Mouse (Mus musculus) G1E (cell line): ENCODE data around the gene Kcnn4. TPM values are rescaled to one million over a fixed set of nuclear protein-coding genes. Genes with fewer than 3 reads are reported as not detected.

Experiments
- ATAC-seq: 2 replicates; pipeline ENCODE4 v1.8.0; 2016; ENCODE audit warnings: mild to moderate bottlenecking; ENCODE audit not compliant: insufficient number of reproducible peaks, poor library complexity, low FRiP score, severe bottlenecking; ENCODE audit errors: extremely low read depth
- DNase-seq: peaks from one replicate; pipeline ENCODE4 v3.0.0; 2012; ENCODE audit warnings: low spot score
- H3K27me3 ChIP-seq: 2 replicates; pipeline ENCODE4 v1.6.1; 2012; ENCODE audit warnings: mild to moderate bottlenecking, low read length, inconsistent platforms; ENCODE audit not compliant: insufficient read depth
- H3K36me3 ChIP-seq: replicated peaks from 2 replicates; pipeline ENCODE3; 2012; ENCODE audit warnings: mild to moderate bottlenecking, inconsistent platforms
- H3K4me1 ChIP-seq: 2 replicates; pipeline ENCODE4 v1.6.1; 2012; ENCODE audit warnings: low read depth, low read length, inconsistent platforms, mixed read lengths; ENCODE audit not compliant: insufficient read depth
- H3K4me3 ChIP-seq: 2 replicates; pipeline ENCODE4 v1.5.1; 2012; ENCODE audit warnings: low read depth, mild to moderate bottlenecking, inconsistent platforms, low read length, moderate library complexity, mixed read lengths
- H3K9me3 ChIP-seq: replicated peaks from 2 replicates; pipeline ENCODE4 v1.6.1; 2012; ENCODE audit warnings: inconsistent platforms
- CTCF ChIP-seq: IDR thresholded peaks from 2 replicates; pipeline ENCODE4 v1.5.1; 2012; ENCODE audit warnings: low read depth, low read length, inconsistent platforms, mixed read lengths
- GATA1 ChIP-seq: IDR thresholded peaks from 2 replicates; pipeline ENCODE4 v1.6.1; 2012; ENCODE audit warnings: borderline replicate concordance, low read length, inconsistent platforms, mixed read lengths
- GATA2 ChIP-seq: IDR thresholded peaks from 2 replicates; pipeline ENCODE4 v1.6.1; 2012; ENCODE audit warnings: low read depth, low read length, inconsistent platforms, borderline replicate concordance
- POLR2AphosphoS5 ChIP-seq: IDR thresholded peaks from 2 replicates; pipeline ENCODE4 v1.6.1; 2012; ENCODE audit warnings: low read depth, low read length, inconsistent platforms; ENCODE audit not compliant: insufficient replicate concordance
- TAL1 ChIP-seq: conservative IDR thresholded peaks from 2 replicates; pipeline ENCODE4 v1.6.1; 2012; ENCODE audit warnings: low read depth, low read length, inconsistent platforms, mixed read lengths
- polyA plus RNA-seq: library from polyadenylated mRNA; stranded (reverse); fragments of >175 nt; gene quantifications from 2 replicates; pipeline ENCODE4 v1.2.3, GENCODE M21; 2012
- total RNA-seq, 2 experiments: library from RNA; stranded (forward) in 1 of 2; stranded (reverse) in 1 of 2; fragments of 200-1000 nt in 1 of 2; fragments of >200 nt in 1 of 2; fragmentation: Nextera tagmentation in 1 of 2; gene quantifications; 2 replicates each; pipeline ENCODE4 v1.2.3; 2014 to 2017

The Kcnn4 gene
- total and polyA plus RNA-seq, 3 experiments = 20.4 to 70.4 (median 40.3) TPM

DNA sequence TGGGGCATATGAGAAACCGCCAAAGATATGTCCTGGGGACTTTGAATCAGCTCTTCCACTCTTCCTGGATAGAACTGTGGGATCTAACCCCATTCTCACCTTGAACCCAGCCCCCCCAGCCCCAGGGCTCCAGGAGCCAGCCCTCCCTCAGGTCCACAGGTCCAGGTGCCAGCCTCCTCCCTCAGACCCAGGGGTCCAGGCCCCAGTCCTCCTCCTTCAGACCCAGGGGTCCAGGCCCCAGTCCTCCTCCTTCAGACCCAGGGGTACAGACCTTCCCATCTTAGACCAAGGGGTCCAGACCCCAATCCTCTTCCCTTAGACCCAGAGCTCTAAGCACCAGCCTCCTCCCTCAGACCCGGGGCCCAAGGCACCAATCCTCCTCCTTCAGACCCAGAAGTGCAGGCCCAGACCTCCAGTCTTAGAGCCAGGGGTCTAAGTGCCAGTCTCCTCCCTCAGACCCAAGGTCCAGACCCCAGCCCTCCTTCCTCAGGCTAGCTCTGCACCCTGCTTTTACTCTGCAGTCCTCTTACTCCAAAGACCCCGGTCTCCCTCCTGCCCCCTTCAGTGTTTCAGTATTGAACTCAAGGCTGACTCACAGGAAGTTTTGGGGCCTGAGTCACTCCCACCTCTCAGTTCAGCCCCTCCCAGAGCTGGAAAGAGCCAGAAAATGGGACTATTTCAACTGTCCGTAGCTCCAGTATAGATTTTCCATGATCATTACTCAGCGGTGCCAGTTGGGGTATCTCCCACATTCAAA lies 4.6 kb upstream of the Kcnn4 start:
- DNase-seq = no peak
- Histone ChIP-seq H3K9me3 (no peaks in the 10 kb centered on the region; the same call in 1 of the 2 replicates), H3K27me3 (no peaks in the 10 kb centered on the region), H3K4me3 (no peak overlapping the region), H3K4me1 (peaks cover 65% of the 10 kb centered on the region), H3K36me3 (no peaks in the 10 kb centered on the region)
- TF ChIP-seq TAL1 = no peak
- no peak for TF ChIP-seq POLR2AphosphoS5
- TF ChIP-seq CTCF = no peak
- no peak for TF ChIP-seq GATA2
- no peak for TF ChIP-seq GATA1
- no peak for ATAC-seq

DNA sequence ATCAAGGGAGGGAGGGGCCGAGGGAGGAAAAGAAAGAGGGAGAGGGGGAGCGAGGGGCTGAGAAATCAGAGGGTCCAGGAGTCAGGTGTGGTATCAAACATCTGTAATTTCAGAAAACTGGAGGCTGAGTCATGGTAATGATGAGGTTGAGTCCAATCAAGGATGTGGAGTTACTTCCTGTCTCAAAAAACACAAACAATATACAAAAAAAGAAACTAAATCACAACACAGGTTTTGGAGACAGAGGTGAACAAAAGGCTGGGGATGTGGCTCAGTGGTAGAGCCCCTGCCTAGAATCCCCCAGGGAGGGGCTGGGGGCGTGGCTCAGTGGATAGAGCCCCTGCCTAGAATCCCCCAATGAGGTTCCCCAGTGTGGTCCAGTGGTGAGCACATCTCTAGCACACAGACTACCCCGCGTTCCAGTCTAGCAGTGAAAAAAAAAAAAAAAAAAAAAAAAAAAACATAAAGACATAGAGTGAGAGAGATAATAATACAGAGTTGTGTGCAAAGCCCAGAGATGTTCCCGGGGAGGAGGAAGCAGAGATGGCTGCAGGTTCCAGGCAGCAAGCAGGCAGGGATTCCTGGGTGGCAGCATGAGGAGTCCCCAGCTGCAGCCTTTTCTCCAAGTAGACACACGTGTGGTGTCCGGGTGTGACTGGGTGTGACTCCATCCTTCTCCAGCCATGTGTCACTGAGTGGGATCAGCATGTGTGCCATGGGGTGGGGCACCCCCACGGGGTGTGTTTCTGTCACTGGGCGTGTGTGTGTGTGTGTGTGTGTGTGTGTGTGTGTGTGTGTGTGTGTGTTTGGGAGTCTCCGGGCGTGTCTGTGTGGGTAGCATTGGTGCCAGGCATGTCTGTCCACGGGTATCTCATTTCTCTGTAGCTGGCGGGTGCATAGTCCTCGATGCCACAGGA lies 3.1 kb upstream of the Kcnn4 start:
- Histone ChIP-seq H3K36me3 (peaks cover 6% of the 10 kb centered on the region), H3K27me3 (no peaks in the 10 kb centered on the region), H3K4me1 (peaks cover 76% of the 10 kb centered on the region), H3K4me3 (no peak overlapping the region; the same call in 1 of the 2 replicates), H3K9me3 (no peaks in the 10 kb centered on the region)
- TF ChIP-seq TAL1 (no peak), POLR2AphosphoS5 (no peak)
- no peak for ATAC-seq
- DNase-seq = no peak

GRCm38 (mm10) chr7:24368226-24368625 lies 1.8 kb upstream of the Kcnn4 start:
- H3K36me3 ChIP-seq = peaks cover 16% of the 10 kb centered on the region
- no peaks in the 10 kb centered on the region for H3K27me3 ChIP-seq
- peaks cover 83% of the 10 kb centered on the region for H3K4me1 ChIP-seq
- ATAC-seq (no peak), DNase-seq (no peak)
- TF ChIP-seq TAL1 = no peak
- TF ChIP-seq POLR2AphosphoS5 = no peak
- TF ChIP-seq GATA2 = no peak
- no peak for TF ChIP-seq CTCF
- no peak for TF ChIP-seq GATA1
- no peak overlapping the region for H3K4me3 ChIP-seq
- no peaks in the 10 kb centered on the region for H3K9me3 ChIP-seq

- no peak for DNase-seq
- no peak for TF ChIP-seq TAL1
- TF ChIP-seq POLR2AphosphoS5 = no peak
- no peak for TF ChIP-seq GATA1
- no peak for TF ChIP-seq CTCF
- no peak for TF ChIP-seq GATA2
- Histone ChIP-seq H3K9me3 (no peaks in the 10 kb centered on the region), H3K36me3 (peaks cover 21% of the 10 kb centered on the region), H3K4me3 (no peak overlapping the region), H3K4me1 (peaks cover 86% of the 10 kb centered on the region), H3K27me3 (no peaks in the 10 kb centered on the region)
- ATAC-seq = no peak
Observed at GRCm38 (mm10) chr7:24368946-24369345, 1.1 kb upstream of the Kcnn4 start.

- no peak for DNase-seq
- Histone ChIP-seq H3K9me3 (no peaks in the 10 kb centered on the region), H3K36me3 (peaks cover 39% of the 10 kb centered on the region), H3K4me1 (peaks cover 82% of the 10 kb centered on the region), H3K27me3 (no peaks in the 10 kb centered on the region), H3K4me3 (peak overlapping the region; percentile 81)
- peak; percentile 43 for ATAC-seq
- no peak for TF ChIP-seq POLR2AphosphoS5
Observed at GRCm38 (mm10) chr7:24371012-24371808, 1.1 kb downstream of the Kcnn4 start.

DNA sequence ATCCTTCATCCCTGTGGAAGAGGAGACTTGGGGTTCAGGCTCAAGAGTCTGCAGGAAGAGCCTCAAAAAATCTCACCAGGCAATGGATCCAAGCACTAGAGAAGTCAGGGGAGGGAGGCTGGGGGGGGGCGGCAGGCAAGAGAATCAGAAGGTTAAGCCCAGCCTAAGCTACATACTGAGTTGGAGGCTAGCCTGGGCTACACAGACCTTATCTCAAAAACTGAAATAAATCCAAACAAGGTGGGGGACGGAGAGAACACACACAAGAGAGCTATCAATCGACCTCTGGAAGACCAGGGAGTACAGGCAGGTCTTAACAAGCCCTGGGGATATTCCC lies 1.7 kb downstream of the Kcnn4 start:
- Histone ChIP-seq H3K4me1 (peaks cover 82% of the 10 kb centered on the region), H3K9me3 (no peaks in the 10 kb centered on the region), H3K4me3 (peak overlapping the region; percentile 81), H3K27me3 (no peaks in the 10 kb centered on the region), H3K36me3 (peaks cover 45% of the 10 kb centered on the region)
- no peak for ATAC-seq
- TF ChIP-seq GATA1 (no peak), TAL1 (no peak), CTCF (no peak), POLR2AphosphoS5 (no peak), GATA2 (no peak)
- DNase-seq = no peak
